Mouse (Mus musculus): ENCODE results near the gene Adora3.

GRCm38 (mm10) chr3:105868135-105868534 lies 2.5 kb upstream of the Adora3 start:
- TF ChIP-seq CTCF (IDR thresholded peaks at IDR 0.05; ENCODE audit: insufficient read depth, low read length) (no peak), POLR2A (IDR thresholded peaks at IDR 0.05; ENCODE audit: borderline replicate concordance, extremely low read depth, low read depth, low read length) (no peak)
